Mouse (Mus musculus) CH12.LX (cell line): Measurements from ENCODE around the gene Gm7347.
"Not testable (repeated sequence)": the region's sequence is repeated elsewhere in the genome, so short reads cannot be mapped to it uniquely, and the experiment has no call there.

Experiments
- EP300 ChIP-seq: IDR thresholded peaks from 2 replicates; pipeline ENCODE4 v1.6.1; 2011; ENCODE audit warnings: low read length, improper control_type of control experiment
- SMC3 ChIP-seq: IDR thresholded peaks from 2 replicates; pipeline ENCODE4 v1.6.1; 2011; ENCODE audit warnings: low read depth, low read length, improper control_type of control experiment

- not testable (repeated sequence) for TF ChIP-seq EP300, SMC3
These were observed 51.3 kb downstream of the Gm7347 start for GRCm38 (mm10) chr5:26006937-26007695.
